Mouse (Mus musculus) heart, embryonic 16.5 days (tissue): ENCODE measurements around the gene Cuedc1. TPM values are rescaled to one million over a fixed set of nuclear protein-coding genes. Genes with fewer than 3 reads are reported as not detected.

Experiments
- ATAC-seq: fragments of 200-750 bp; cut with Nextera tagmentation; replicated peaks from 2 replicates; pipeline ENCODE4 v1.8.0; 2017; ENCODE audit warnings: moderate number of reproducible peaks; ENCODE audit not compliant: insufficient read depth, low FRiP score; ENCODE audit errors: extremely low read depth
- H3K27ac ChIP-seq: fragments of 300-500 bp; sonication (generic); 2 replicates; pipeline ENCODE4 v1.5.1; 2014; ENCODE audit warnings: mild to moderate bottlenecking, low read length, control low read depth, moderate library complexity
- H3K27me3 ChIP-seq: fragments of 300-500 bp; sonication (generic); 2 replicates; pipeline ENCODE4 v1.6.1; 2014; ENCODE audit warnings: low read length, mixed read lengths; ENCODE audit not compliant: control insufficient read depth, insufficient read depth
- H3K36me3 ChIP-seq: fragments of 300-500 bp; sonication (generic); 2 replicates; pipeline ENCODE4 v1.6.1; 2014; ENCODE audit not compliant: control insufficient read depth, insufficient read depth
- H3K4me1 ChIP-seq: fragments of 300-500 bp; sonication (generic); 2 replicates; pipeline ENCODE4 v1.6.1; 2014; ENCODE audit warnings: low read length, mixed read lengths; ENCODE audit not compliant: control insufficient read depth, insufficient read depth
- H3K4me2 ChIP-seq: fragments of 300-500 bp; sonication (generic); 2 replicates; pipeline ENCODE4 v1.6.1; 2014; ENCODE audit warnings: low read depth, mild to moderate bottlenecking, control low read depth, low read length
- H3K4me3 ChIP-seq: fragments of 300-500 bp; sonication (generic); 2 replicates; pipeline ENCODE4 v1.5.1; 2014; ENCODE audit warnings: mild to moderate bottlenecking, control low read depth, low read length
- H3K9ac ChIP-seq: fragments of 300-500 bp; sonication (generic); 2 replicates; pipeline ENCODE4 v1.6.1; 2014; ENCODE audit warnings: low read length, control low read depth
- H3K9me3 ChIP-seq: fragments of 300-500 bp; sonication (generic); replicated peaks from 2 replicates; pipeline ENCODE4 v1.6.1; 2016; ENCODE audit warnings: low read length; ENCODE audit not compliant: control insufficient read depth
- WGBS: fragments of 180-500 bp; shearing (Covaris S2); extraction: QIAGEN DNeasy Blood & Tissue Kit; methylation state at CpG from one replicate; pipeline ENCODE4 v1.1.7; 2014; 5-methylcytosine and 5-hydroxymethylcytosine counted together
- polyA plus RNA-seq: library from polyadenylated mRNA; unstranded; fragments of >200 nt; fragmentation: Nextera tagmentation; extraction: Ambion mirVana; gene quantifications from 2 replicates; pipeline ENCODE4 v1.2.1, GENCODE M21; 2015

Gene Cuedc1
- polyA plus RNA-seq, 1 experiment from 2014 or later = 15.2 TPM

DNA sequence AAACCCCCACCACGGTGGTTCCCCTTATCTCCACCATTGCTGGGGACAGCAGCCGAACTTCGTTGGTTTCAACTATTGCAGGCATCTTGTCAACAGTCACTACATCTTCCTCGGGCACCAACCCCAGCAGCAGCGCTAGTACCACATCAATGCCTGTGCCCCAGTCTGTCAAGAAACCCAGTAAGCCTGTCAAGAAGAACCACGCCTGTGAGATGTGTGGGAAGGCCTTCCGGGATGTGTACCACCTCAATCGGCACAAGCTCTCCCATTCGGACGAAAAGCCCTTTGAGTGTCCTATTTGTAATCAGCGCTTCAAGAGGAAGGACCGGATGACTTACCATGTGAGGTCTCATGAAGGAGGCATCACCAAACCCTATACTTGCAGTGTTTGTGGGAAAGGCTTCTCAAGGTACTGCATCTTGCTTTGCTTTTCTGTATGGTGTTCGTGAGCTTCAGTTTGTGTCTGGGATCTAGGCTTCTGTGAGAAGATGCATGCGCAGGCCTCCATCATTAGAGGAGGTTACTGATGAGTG lies 24.4 kb upstream of the Cuedc1 start:
- H3K27me3 ChIP-seq = no peaks in the 10 kb centered on the region
- H3K4me2 ChIP-seq = no peak overlapping the region
- 68% methylated on average over 14 of the region's 14 CpGs for WGBS
- no peak overlapping the region for H3K9ac ChIP-seq
- H3K4me3 ChIP-seq = no peak overlapping the region
- H3K27ac ChIP-seq = no peak overlapping the region
- peaks cover 23% of the 10 kb centered on the region for H3K36me3 ChIP-seq
- H3K4me1 ChIP-seq = peaks cover 32% of the 10 kb centered on the region
- H3K9me3 ChIP-seq = no peaks in the 10 kb centered on the region
- no peak for ATAC-seq

- Histone ChIP-seq H3K4me1 (peaks cover 23% of the 10 kb centered on the region), H3K4me3 (no peak overlapping the region), H3K4me2 (no peak overlapping the region), H3K27me3 (no peaks in the 10 kb centered on the region), H3K36me3 (peaks cover 43% of the 10 kb centered on the region), H3K9ac (no peak overlapping the region), H3K9me3 (no peaks in the 10 kb centered on the region), H3K27ac (no peak overlapping the region)
- 81% methylated on average over 1 of the region's 1 CpGs for WGBS
- ATAC-seq = no peak
Measured at GRCm38 (mm10) chr11:88075701-88076100, 22.2 kb upstream of the Cuedc1 start.

DNA sequence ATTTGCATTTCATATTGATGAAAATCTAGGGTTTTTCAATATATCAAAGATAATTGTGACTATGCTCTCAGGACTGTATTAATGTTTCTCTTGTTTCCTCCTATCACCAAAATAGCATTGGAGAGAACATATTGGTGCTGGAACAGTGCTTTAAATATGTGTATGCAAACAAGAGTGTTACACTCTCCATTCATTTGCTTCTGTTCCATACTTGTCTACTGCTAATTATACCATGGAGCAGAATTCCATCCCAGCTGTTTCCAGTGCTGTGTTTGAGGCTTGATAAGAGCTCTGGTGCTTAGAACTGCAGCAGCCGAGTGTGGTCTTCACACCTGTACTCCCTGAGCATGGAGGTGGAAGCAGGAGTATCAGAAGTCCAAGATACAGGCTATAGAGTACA lies 21.5 kb upstream of the Cuedc1 start:
- Histone ChIP-seq H3K4me1 (peaks cover 16% of the 10 kb centered on the region), H3K9ac (no peak overlapping the region), H3K36me3 (peaks cover 50% of the 10 kb centered on the region), H3K27me3 (no peaks in the 10 kb centered on the region), H3K4me2 (no peak overlapping the region), H3K4me3 (no peak overlapping the region), H3K27ac (no peak overlapping the region), H3K9me3 (no peaks in the 10 kb centered on the region)
- no peak for ATAC-seq
- 44% methylated on average over 1 of the region's 1 CpGs for WGBS

- Histone ChIP-seq H3K27me3 (no peaks in the 10 kb centered on the region), H3K36me3 (peaks cover 37% of the 10 kb centered on the region), H3K4me2 (no peak overlapping the region), H3K4me3 (no peak overlapping the region), H3K9me3 (no peaks in the 10 kb centered on the region), H3K9ac (no peak overlapping the region), H3K27ac (no peak overlapping the region), H3K4me1 (peaks cover 11% of the 10 kb centered on the region; the same call in 1 of the 2 replicates)
- ATAC-seq = no peak
- WGBS = 63% methylated on average over 6 of the region's 6 CpGs
Measured at GRCm38 (mm10) chr11:88083699-88084098, 14.2 kb upstream of the Cuedc1 start.

DNA sequence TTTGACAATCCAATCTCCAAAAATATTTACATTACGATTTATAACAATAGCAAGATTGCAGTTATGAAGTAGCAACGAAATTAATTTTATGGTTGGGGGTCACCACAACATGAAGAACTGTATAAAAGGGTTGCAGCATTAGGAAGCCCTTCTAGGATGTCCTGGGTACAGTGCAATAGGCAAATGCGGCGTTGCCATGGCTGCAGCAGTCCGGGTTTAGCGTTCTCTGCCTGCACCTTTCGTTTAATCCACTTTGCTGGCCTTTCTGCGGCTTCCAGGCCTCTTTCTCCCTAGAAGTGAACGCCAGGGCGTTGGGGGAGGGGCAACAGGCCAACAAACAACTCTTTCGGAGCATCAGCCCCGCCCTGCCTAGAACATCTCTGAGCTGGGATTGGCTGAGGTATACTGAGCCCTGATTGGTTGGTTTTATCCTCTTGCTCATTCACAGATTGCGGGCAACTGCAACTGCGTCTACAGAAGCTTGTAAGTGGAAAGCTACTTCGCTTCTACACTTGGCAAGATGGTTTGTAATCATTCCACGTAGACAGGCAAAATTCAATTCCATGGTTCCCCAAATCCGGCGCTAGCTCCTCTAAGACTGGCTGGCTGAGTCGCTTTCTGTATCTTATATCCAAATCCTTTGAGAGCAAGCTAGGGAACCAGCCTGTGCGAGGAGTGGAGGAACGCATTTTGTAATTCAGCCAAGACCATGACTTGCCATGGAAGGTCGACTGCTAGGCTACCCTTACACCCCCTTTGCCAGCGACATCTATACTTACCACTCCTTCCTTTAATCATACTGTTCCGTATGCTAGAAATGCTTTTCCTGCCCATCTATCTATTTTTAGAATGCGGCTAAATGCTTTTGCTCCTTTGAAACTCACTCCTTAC lies 10.9 kb upstream of the Cuedc1 start:
- peak; percentile 96 for ATAC-seq
- Histone ChIP-seq H3K4me2 (peak overlapping the region; percentile 77), H3K36me3 (peaks cover 10% of the 10 kb centered on the region), H3K27ac (peak overlapping the region; percentile 77), H3K27me3 (no peaks in the 10 kb centered on the region), H3K9ac (peak overlapping the region; percentile 72), H3K9me3 (no peaks in the 10 kb centered on the region), H3K4me1 (peaks cover 11% of the 10 kb centered on the region; the same call in 1 of the 2 replicates), H3K4me3 (peak overlapping the region; percentile 49)
- 5% methylated on average over 25 of the region's 25 CpGs for WGBS

GRCm38 (mm10) chr11:88089150-88089549 lies 8.7 kb upstream of the Cuedc1 start:
- Histone ChIP-seq H3K4me3 (no peak overlapping the region), H3K27me3 (no peaks in the 10 kb centered on the region), H3K4me1 (peaks cover 11% of the 10 kb centered on the region; the same call in 1 of the 2 replicates), H3K9me3 (no peaks in the 10 kb centered on the region), H3K4me2 (no peak overlapping the region), H3K9ac (no peak overlapping the region), H3K27ac (no peak overlapping the region), H3K36me3 (no peaks in the 10 kb centered on the region)
- WGBS = 48% methylated on average over 5 of the region's 5 CpGs
- ATAC-seq = no peak

DNA sequence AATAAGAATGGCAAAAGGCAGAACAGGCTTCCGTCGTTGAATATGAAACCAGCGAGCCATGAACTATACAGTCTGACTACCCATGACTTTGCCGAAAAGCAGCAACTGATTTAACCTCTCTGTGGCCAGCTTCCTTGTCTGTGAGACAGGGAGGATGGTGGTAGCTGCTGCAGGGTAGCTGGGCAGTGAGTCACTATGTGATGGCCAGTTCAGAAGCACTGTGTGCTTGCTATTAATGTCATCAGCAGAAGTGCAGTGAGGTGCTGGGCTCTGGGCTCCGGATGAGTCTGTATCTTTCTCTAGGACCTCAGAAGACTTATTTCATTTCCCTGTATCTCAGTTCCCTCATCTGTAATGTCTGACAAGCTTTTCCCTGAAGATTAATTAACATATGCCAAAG lies 7.6 kb upstream of the Cuedc1 start:
- no peaks in the 10 kb centered on the region for H3K27me3 ChIP-seq
- H3K4me2 ChIP-seq = no peak overlapping the region
- WGBS = 76% methylated on average over 5 of the region's 5 CpGs
- H3K36me3 ChIP-seq = no peaks in the 10 kb centered on the region
- no peak overlapping the region for H3K9ac ChIP-seq
- no peak overlapping the region for H3K27ac ChIP-seq
- no peak overlapping the region for H3K4me3 ChIP-seq
- H3K4me1 ChIP-seq = peaks cover 11% of the 10 kb centered on the region; the same call in 1 of the 2 replicates
- H3K9me3 ChIP-seq = no peaks in the 10 kb centered on the region
- ATAC-seq = no peak

DNA sequence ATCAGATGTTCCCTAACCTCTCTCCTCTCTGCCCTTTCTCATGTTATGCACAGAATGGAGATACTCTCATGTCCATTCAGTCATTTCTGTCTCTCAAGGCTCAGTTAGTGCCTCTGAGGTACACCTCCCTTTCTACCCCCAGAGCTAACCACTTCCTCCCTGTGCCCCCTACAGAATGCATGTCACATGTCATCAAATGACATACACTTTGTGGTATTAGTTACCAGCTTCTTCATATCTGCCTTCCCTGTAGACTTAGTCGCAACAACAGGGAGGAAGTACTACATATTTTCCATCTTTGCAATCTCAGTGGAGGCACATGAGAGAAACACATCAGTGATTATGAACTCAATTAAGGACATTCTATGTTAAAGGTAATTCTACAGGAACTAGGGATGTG lies 5.9 kb upstream of the Cuedc1 start:
- Histone ChIP-seq H3K36me3 (no peaks in the 10 kb centered on the region), H3K27me3 (no peaks in the 10 kb centered on the region), H3K9ac (no peak overlapping the region), H3K27ac (no peak overlapping the region), H3K4me3 (no peak overlapping the region), H3K4me1 (peaks cover 6% of the 10 kb centered on the region; the same call in 1 of the 2 replicates), H3K4me2 (no peak overlapping the region), H3K9me3 (no peaks in the 10 kb centered on the region)
- ATAC-seq = no peak
- WGBS = 33% methylated on average over 1 of the region's 1 CpGs

DNA sequence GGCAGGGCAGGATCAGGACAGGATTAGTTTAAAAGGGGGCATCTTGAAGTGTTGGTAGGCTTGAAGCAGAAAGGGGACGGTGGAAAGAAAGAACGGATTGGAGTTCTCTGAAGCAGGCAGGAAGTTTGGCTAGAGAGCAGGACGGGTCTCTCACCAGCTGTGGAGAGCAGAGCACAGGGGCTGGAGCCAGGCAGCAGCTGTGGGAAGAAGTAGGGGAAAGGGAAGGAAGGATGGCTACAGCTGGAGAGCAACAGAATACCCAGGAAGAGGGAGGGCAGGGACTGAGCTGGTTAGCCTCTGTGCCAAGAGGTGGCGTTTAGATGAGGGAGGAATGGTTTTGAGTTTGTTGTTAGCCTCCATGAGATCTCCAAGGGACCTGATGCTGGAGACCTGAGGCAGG lies 685 bp upstream of the Cuedc1 start:
- Histone ChIP-seq H3K9ac (no peak overlapping the region; the same call in 1 of the 2 replicates), H3K4me1 (peaks cover 28% of the 10 kb centered on the region), H3K36me3 (no peaks in the 10 kb centered on the region), H3K4me2 (peak overlapping the region; percentile 88; the same call in 1 of the 2 replicates), H3K27me3 (no peaks in the 10 kb centered on the region), H3K4me3 (no peak overlapping the region), H3K9me3 (no peaks in the 10 kb centered on the region), H3K27ac (no peak overlapping the region)
- WGBS = 15% methylated on average over 4 of the region's 4 CpGs
- no peak for ATAC-seq
